Mouse (Mus musculus) kidney, postnatal 0 days (tissue): ENCODE results near the gene Anapc16. TPM values are rescaled to one million over a fixed set of nuclear protein-coding genes. Genes with fewer than 3 reads are reported as not detected.

Experiments
- ATAC-seq: fragments of 200-750 bp; cut with Nextera tagmentation; replicated peaks from 2 replicates; pipeline ENCODE4 v1.8.0; 2017; ENCODE audit warnings: low read depth, moderate number of reproducible peaks, moderate TSS enrichment, moderate library complexity; ENCODE audit not compliant: low FRiP score
- DNase-seq: peaks from one replicate; pipeline ENCODE4 v3.0.0-alpha.2; 2016; ENCODE audit warnings: low spot score
- H3K27ac ChIP-seq: fragments of 300-500 bp; sonication (generic); 2 replicates; pipeline ENCODE4 v1.5.1; 2014; ENCODE audit warnings: mild to moderate bottlenecking
- H3K27me3 ChIP-seq: fragments of 300-500 bp; sonication (generic); 2 replicates; pipeline ENCODE4 v1.6.1; 2014; ENCODE audit warnings: low read length, mixed read lengths; ENCODE audit not compliant: insufficient read depth
- H3K36me3 ChIP-seq: fragments of 300-500 bp; sonication (generic); 2 replicates; pipeline ENCODE4 v1.6.1; 2014; ENCODE audit warnings: low read length, mixed read lengths; ENCODE audit not compliant: insufficient read depth
- H3K4me1 ChIP-seq: fragments of 300-500 bp; sonication (generic); replicated peaks from 2 replicates; pipeline ENCODE4 v1.6.1; 2014; ENCODE audit warnings: antibody characterized with exemption, low read length, mixed read lengths; ENCODE audit not compliant: insufficient read depth
- H3K4me2 ChIP-seq: fragments of 300-500 bp; sonication (generic); 2 replicates; pipeline ENCODE4 v1.6.1; 2014; ENCODE audit warnings: mild to moderate bottlenecking, low read length, moderate library complexity, mixed read lengths
- H3K4me3 ChIP-seq: fragments of 300-500 bp; sonication (generic); replicated peaks from 2 replicates; pipeline ENCODE4 v1.5.1; 2014; ENCODE audit warnings: low read depth, low read length
- H3K9ac ChIP-seq: fragments of 300-500 bp; sonication (generic); 2 replicates; pipeline ENCODE4 v1.6.1; 2014; ENCODE audit warnings: low read depth, low read length
- H3K9me3 ChIP-seq: fragments of 300-500 bp; sonication (generic); replicated peaks from 2 replicates; pipeline ENCODE4 v1.6.1; 2016; ENCODE audit warnings: low read length, inconsistent platforms, mixed read lengths
- CTCF ChIP-seq: IDR thresholded peaks from 2 replicates; pipeline ENCODE4 v1.5.1; 2016; ENCODE audit warnings: antibody characterized with exemption, low read depth, mild to moderate bottlenecking, moderate library complexity
- WGBS: fragments of 180-500 bp; shearing (Covaris S2); extraction: QIAGEN DNeasy Blood & Tissue Kit; methylation state at CpG from one replicate; pipeline ENCODE4 v1.1.7; 2014; 5-methylcytosine and 5-hydroxymethylcytosine counted together
- polyA plus RNA-seq: library from polyadenylated mRNA; unstranded; fragments of >200 nt; fragmentation: Nextera tagmentation; extraction: Ambion mirVana; gene quantifications from 2 replicates; pipeline ENCODE4 v1.2.1, GENCODE M21; 2015

The Anapc16 gene
- polyA plus RNA-seq, 1 experiment from 2014 or later, result 106 TPM

GRCm38 (mm10) chr10:59951211-59952151, 51.5 kb downstream of the Anapc16 start, which contains the start of gene Ddit4:
Gene Ddit4 (minus strand): TSS chr10:59951834.
- H3K9me3 ChIP-seq, result no peaks in the 10 kb centered on the region
- H3K27ac ChIP-seq, result peak within 1 kb of the TSS; percentile 93
- peak within 1 kb of the TSS; percentile 92 for H3K4me3 ChIP-seq
- TF ChIP-seq CTCF, result 0 out of 2 replicates have a peak, but pooled peaks have one; percentile 23
- peak within 1 kb of the TSS; percentile 92 for H3K9ac ChIP-seq
- peak within 1 kb of the TSS; percentile 93 for H3K4me2 ChIP-seq
- peak; percentile 98 for ATAC-seq
- peaks cover 4% of the 10 kb centered on the region; the same call in 1 of the 2 replicates for H3K36me3 ChIP-seq
- DNase-seq, result peak; percentile 99
- under 1% methylated on average over 73 of the region's 76 CpGs for WGBS
- H3K27me3 ChIP-seq, result no peaks in the 10 kb centered on the region
- peaks cover 21% of the 10 kb centered on the region for H3K4me1 ChIP-seq

GRCm38 (mm10) chr10:59950716-59951191, 52.2 kb downstream of the Anapc16 start:
- H3K27ac ChIP-seq, result peak overlapping the region; percentile 93
- DNase-seq (peak; percentile 68), ATAC-seq (peak; percentile 33)
- H3K27me3 ChIP-seq, result no peaks in the 10 kb centered on the region
- H3K4me3 ChIP-seq, result peak overlapping the region; percentile 92
- H3K4me1 ChIP-seq, result peaks cover 21% of the 10 kb centered on the region
- H3K36me3 ChIP-seq, result peaks cover 4% of the 10 kb centered on the region; the same call in 1 of the 2 replicates
- peak overlapping the region; percentile 92 for H3K9ac ChIP-seq
- peak; percentile 76 for TF ChIP-seq CTCF
- 0% methylated on average over 23 of the region's 23 CpGs for WGBS
- H3K4me2 ChIP-seq, result peak overlapping the region; percentile 93
- no peaks in the 10 kb centered on the region for H3K9me3 ChIP-seq

GRCm38 (mm10) chr10:59949783-59950605, 52.9 kb downstream of the Anapc16 start:
- TF ChIP-seq CTCF, result no peak
- Histone ChIP-seq H3K4me2 (peak overlapping the region; percentile 93), H3K9me3 (no peaks in the 10 kb centered on the region), H3K27ac (peak overlapping the region; percentile 93; the same call in 1 of the 2 replicates), H3K4me3 (peak overlapping the region; percentile 92), H3K9ac (peak overlapping the region; percentile 92), H3K36me3 (peaks cover 4% of the 10 kb centered on the region; the same call in 1 of the 2 replicates), H3K27me3 (no peaks in the 10 kb centered on the region), H3K4me1 (peaks cover 21% of the 10 kb centered on the region)
- DNase-seq (no peak), ATAC-seq (no peak)
- 39% methylated on average over 15 of the region's 15 CpGs for WGBS

GRCm38 (mm10) chr10:59949255-59949648, 53.7 kb downstream of the Anapc16 start:
- DNase-seq (no peak), ATAC-seq (no peak)
- TF ChIP-seq CTCF, result no peak
- Histone ChIP-seq H3K4me3 (peak overlapping the region; percentile 92; the same call in 1 of the 2 replicates), H3K27me3 (no peaks in the 10 kb centered on the region), H3K36me3 (peaks cover 4% of the 10 kb centered on the region; the same call in 1 of the 2 replicates), H3K9ac (peak overlapping the region; percentile 92; the same call in 1 of the 2 replicates), H3K9me3 (no peaks in the 10 kb centered on the region), H3K27ac (0 out of 2 replicates have a peak overlapping the region, but pooled peaks have one; percentile 93), H3K4me2 (peak overlapping the region; percentile 93; the same call in 1 of the 2 replicates), H3K4me1 (peaks cover 21% of the 10 kb centered on the region)
- WGBS, result 57% methylated on average over 1 of the region's 1 CpGs

- H3K9ac ChIP-seq, result no peak overlapping the region
- H3K9me3 ChIP-seq, result no peaks in the 10 kb centered on the region
- 43% methylated on average over 6 of the region's 6 CpGs for WGBS
- H3K4me1 ChIP-seq, result peaks cover 23% of the 10 kb centered on the region
- ATAC-seq (no peak), DNase-seq (no peak)
- peak overlapping the region; percentile 93; the same call in 1 of the 2 replicates for H3K4me2 ChIP-seq
- H3K4me3 ChIP-seq, result no peak overlapping the region
- H3K27me3 ChIP-seq, result no peaks in the 10 kb centered on the region
- TF ChIP-seq CTCF, result no peak
- peaks cover 4% of the 10 kb centered on the region; the same call in 1 of the 2 replicates for H3K36me3 ChIP-seq
- 0 out of 2 replicates have a peak overlapping the region, but pooled peaks have one; percentile 93 for H3K27ac ChIP-seq
Measured at GRCm38 (mm10) chr10:59948363-59949254, 54.3 kb downstream of the Anapc16 start.
